Mouse (Mus musculus): ENCODE results near the gene Optn. TPM values are rescaled to one million over a fixed set of nuclear protein-coding genes. Genes with fewer than 3 reads are reported as not detected.

The Optn gene
- polyA plus RNA-seq, 1 experiment from 2014 or later = 3.3 TPM

DNA sequence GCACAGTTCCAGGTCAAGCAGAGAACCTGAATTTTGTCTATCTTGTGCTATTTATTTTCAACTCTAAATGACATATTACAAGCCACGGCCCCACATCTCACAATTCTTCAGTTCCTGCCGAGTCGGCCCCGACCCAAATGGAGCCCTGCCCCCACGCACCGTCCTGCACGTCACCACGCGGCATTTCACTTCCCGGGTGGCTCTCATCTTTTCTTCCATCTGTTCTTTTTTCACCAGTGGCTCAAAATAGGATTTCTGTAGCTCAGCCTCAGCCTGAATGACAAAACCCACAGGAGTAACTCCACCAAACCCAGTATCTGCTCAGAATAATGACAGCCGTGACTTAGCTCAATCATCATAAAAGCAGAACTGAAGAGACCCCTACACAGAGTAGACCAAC lies 70.3 kb downstream of the Optn start:
- Histone ChIP-seq H3K4me3 (replicated peaks) (no peak overlapping the region), H3K4me2 (no peak overlapping the region), H3K27ac (no peak overlapping the region), H3K9ac (no peak overlapping the region), H3K4me1 (no peaks in the 10 kb centered on the region), H3K36me3 (replicated peaks) (peaks cover 73% of the 10 kb centered on the region), H3K9me3 (no peaks in the 10 kb centered on the region), H3K27me3 (no peaks in the 10 kb centered on the region)
- no peak for ATAC-seq (ENCODE audit: low FRiP score)
- 94% methylated on average over 11 of the region's 11 CpGs for WGBS

- Histone ChIP-seq H3K9ac (no peak overlapping the region), H3K36me3 (replicated peaks) (peaks cover 35% of the 10 kb centered on the region), H3K4me2 (no peak overlapping the region), H3K27ac (no peak overlapping the region), H3K4me3 (replicated peaks) (no peak overlapping the region), H3K4me1 (no peaks in the 10 kb centered on the region), H3K9me3 (no peaks in the 10 kb centered on the region), H3K27me3 (no peaks in the 10 kb centered on the region)
- 75% methylated on average over 11 of the region's 11 CpGs for WGBS
- no peak for ATAC-seq (ENCODE audit: low FRiP score)
Observed at GRCm38 (mm10) chr2:4988826-4989424, 74.9 kb downstream of the Optn start.

- H3K4me1 ChIP-seq = no peaks in the 10 kb centered on the region
- 82% methylated on average over 8 of the region's 8 CpGs for WGBS
- H3K9me3 ChIP-seq = no peaks in the 10 kb centered on the region
- no peaks in the 10 kb centered on the region for H3K27me3 ChIP-seq
- H3K36me3 ChIP-seq (replicated peaks) = peaks cover 26% of the 10 kb centered on the region
- ATAC-seq (ENCODE audit: low FRiP score) = no peak
- H3K9ac ChIP-seq = no peak overlapping the region
- no peak overlapping the region for H3K4me2 ChIP-seq
- H3K4me3 ChIP-seq (replicated peaks) = no peak overlapping the region
- no peak overlapping the region for H3K27ac ChIP-seq
Observed at GRCm38 (mm10) chr2:4987388-4988180, 76.3 kb downstream of the Optn start.

DNA sequence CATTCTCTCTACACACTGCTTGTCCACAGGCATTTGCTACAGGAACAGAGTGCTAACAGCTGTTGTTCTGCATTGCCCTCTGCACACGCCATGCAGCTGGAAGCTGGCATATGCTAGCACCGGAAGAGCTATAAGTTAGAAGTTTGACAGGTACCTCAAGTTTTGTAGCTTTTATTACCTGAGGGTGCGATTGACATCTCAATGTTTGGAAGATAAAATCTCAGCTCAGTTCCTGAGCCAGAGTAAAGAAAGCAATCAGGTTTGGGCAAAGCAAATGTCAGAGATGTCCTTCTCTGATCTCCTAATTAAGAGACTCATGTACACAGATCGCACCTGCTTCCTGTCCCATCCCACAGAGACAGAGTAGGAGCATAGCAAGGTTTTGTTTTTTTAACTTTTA lies 77.1 kb downstream of the Optn start:
- H3K9ac ChIP-seq = no peak overlapping the region
- 95% methylated on average over 4 of the region's 4 CpGs for WGBS
- no peaks in the 10 kb centered on the region for H3K4me1 ChIP-seq
- H3K36me3 ChIP-seq (replicated peaks) = peaks cover 23% of the 10 kb centered on the region
- no peak for ATAC-seq (ENCODE audit: low FRiP score)
- H3K27ac ChIP-seq = no peak overlapping the region
- H3K4me3 ChIP-seq (replicated peaks) = no peak overlapping the region
- no peaks in the 10 kb centered on the region for H3K27me3 ChIP-seq
- no peak overlapping the region for H3K4me2 ChIP-seq
- H3K9me3 ChIP-seq = no peaks in the 10 kb centered on the region

DNA sequence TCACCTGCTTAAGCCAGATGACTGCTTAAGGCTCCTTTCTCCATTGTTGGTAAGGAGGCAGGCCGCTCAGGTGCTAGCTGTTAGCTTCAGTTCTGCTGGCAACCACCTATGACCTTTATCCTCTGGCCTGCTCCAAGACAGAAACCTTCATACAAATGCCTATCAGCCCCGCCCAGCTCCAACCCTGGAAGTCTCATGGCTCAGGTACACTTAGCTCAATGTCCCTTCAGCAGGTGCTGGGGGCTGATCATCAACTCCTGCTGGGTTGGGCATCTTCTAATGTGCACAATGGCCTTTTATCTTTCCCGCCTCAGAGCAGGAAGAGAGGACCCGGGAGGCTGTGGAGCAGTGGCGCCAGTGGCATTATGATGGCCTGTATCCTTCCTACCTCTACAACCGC lies 78.9 kb downstream of the Optn start:
- peaks cover 7% of the 10 kb centered on the region; the same call in 1 of the 2 replicates for H3K36me3 ChIP-seq (replicated peaks)
- no peak overlapping the region for H3K4me2 ChIP-seq
- no peak overlapping the region for H3K9ac ChIP-seq
- no peaks in the 10 kb centered on the region for H3K9me3 ChIP-seq
- H3K4me3 ChIP-seq (replicated peaks) = no peak overlapping the region
- no peaks in the 10 kb centered on the region for H3K4me1 ChIP-seq
- no peak for ATAC-seq (ENCODE audit: low FRiP score)
- H3K27me3 ChIP-seq = no peaks in the 10 kb centered on the region
- H3K27ac ChIP-seq = no peak overlapping the region
- WGBS = 78% methylated on average over 6 of the region's 6 CpGs

GRCm38 (mm10) chr2:4983987-4984386 lies 79.9 kb downstream of the Optn start:
- H3K4me1 ChIP-seq = no peaks in the 10 kb centered on the region
- 0 out of 2 replicates have a peak, but pooled peaks cover 4% of the 10 kb centered on the region for H3K36me3 ChIP-seq (replicated peaks)
- H3K27me3 ChIP-seq = no peaks in the 10 kb centered on the region
- no peak for ATAC-seq (ENCODE audit: low FRiP score)
- no peak overlapping the region for H3K27ac ChIP-seq
- H3K9me3 ChIP-seq = no peaks in the 10 kb centered on the region
- no peak overlapping the region for H3K9ac ChIP-seq
- H3K4me3 ChIP-seq (replicated peaks) = no peak overlapping the region
- no peak overlapping the region for H3K4me2 ChIP-seq
- 13% methylated on average over 5 of the region's 5 CpGs for WGBS

GRCm38 (mm10) chr2:4978091-4978490 lies 85.8 kb downstream of the Optn start:
- H3K27me3 ChIP-seq = no peaks in the 10 kb centered on the region
- 15% methylated on average over 8 of the region's 8 CpGs for WGBS
- no peaks in the 10 kb centered on the region for H3K36me3 ChIP-seq (replicated peaks)
- no peak overlapping the region for H3K9ac ChIP-seq
- H3K27ac ChIP-seq = 0 out of 2 replicates have a peak overlapping the region, but pooled peaks have one; percentile 53
- H3K4me3 ChIP-seq (replicated peaks) = no peak overlapping the region
- H3K4me1 ChIP-seq = peaks cover 6% of the 10 kb centered on the region; the same call in 1 of the 2 replicates
- no peak overlapping the region for H3K4me2 ChIP-seq
- ATAC-seq (ENCODE audit: low FRiP score) = no peak
- H3K9me3 ChIP-seq = no peaks in the 10 kb centered on the region

GRCm38 (mm10) chr2:4975807-4976206 lies 88.0 kb downstream of the Optn start, which contains the start of gene Ucma:
Ucma (plus strand) TSS chr2:4976122.
- WGBS = 80% methylated on average over 5 of the region's 5 CpGs
- Histone ChIP-seq H3K9me3 (no peaks in the 10 kb centered on the region), H3K4me3 (replicated peaks) (no peak within 1 kb of the TSS), H3K27me3 (no peaks in the 10 kb centered on the region), H3K9ac (no peak within 1 kb of the TSS), H3K36me3 (replicated peaks) (no peaks in the 10 kb centered on the region), H3K27ac (no peak within 1 kb of the TSS), H3K4me1 (peaks cover 6% of the 10 kb centered on the region; the same call in 1 of the 2 replicates), H3K4me2 (no peak within 1 kb of the TSS)
- ATAC-seq (ENCODE audit: low FRiP score) = no peak

Other genes with a start within 250 kb of the Optn start
- 132 TPM in 2 replicates for gene Sephs1, start 182.5 kb downstream of the Optn start, polyA plus RNA-seq (2016; fragmentation: Nextera tagmentation; extraction: Ambion mirVana)
- 43.4 and 44.0 TPM in 2 replicates for gene Phyh, start 145.0 kb downstream of the Optn start, polyA plus RNA-seq (2016; fragmentation: Nextera tagmentation; extraction: Ambion mirVana)
- 0.55 TPM in 1 of 2 replicates, not detected in the other for gene Ucma, start 87.9 kb downstream of the Optn start, polyA plus RNA-seq (2016; fragmentation: Nextera tagmentation; extraction: Ambion mirVana)
- gene Mcm10, start 51.3 kb downstream of the Optn start, polyA plus RNA-seq (2016; fragmentation: Nextera tagmentation; extraction: Ambion mirVana) = 44.5 and 46.3 TPM in 2 replicates
- 2.9 and 4.0 TPM in 2 replicates for gene Ccdc3, start 73.7 kb upstream of the Optn start, polyA plus RNA-seq (2016; fragmentation: Nextera tagmentation; extraction: Ambion mirVana)